Mouse (Mus musculus): ENCODE data around the gene Grm6. TPM values are rescaled to one million over a fixed set of nuclear protein-coding genes. Genes with fewer than 3 reads are reported as not detected.

Gene Grm6
- polyA plus RNA-seq (2017; shearing (Covaris generic)) = 0.14 TPM

DNA sequence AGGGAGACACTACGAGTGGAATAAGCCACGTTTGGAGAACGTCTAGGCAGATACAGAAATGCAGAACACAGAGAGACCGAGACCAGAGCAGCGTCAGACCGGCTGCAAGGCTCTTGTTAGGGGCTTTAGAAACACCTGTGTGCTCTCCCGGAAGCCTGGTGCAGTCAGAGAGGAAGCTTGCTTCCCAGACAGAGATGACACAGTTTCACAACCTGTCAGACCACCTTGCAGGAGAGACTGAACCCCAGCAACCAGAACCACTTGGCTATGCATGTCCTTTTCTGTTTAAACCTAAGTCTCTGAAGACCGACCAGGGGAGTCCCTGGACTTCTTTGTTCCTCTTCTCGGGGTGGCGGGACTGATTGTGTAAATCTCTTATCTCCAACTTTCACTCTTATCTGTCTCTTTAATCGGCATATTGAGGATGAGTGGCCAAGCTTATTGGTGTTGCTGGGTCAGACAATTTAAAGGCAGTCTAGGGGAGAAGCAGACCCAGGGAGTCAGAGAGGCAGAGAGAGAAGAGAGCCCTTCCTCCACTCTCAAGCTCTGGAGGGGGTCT is at the start of gene Grm6:
Gene Grm6, plus strand, starts transcription at position 509 of the 559 bp plus-strand sequence.

DNA sequence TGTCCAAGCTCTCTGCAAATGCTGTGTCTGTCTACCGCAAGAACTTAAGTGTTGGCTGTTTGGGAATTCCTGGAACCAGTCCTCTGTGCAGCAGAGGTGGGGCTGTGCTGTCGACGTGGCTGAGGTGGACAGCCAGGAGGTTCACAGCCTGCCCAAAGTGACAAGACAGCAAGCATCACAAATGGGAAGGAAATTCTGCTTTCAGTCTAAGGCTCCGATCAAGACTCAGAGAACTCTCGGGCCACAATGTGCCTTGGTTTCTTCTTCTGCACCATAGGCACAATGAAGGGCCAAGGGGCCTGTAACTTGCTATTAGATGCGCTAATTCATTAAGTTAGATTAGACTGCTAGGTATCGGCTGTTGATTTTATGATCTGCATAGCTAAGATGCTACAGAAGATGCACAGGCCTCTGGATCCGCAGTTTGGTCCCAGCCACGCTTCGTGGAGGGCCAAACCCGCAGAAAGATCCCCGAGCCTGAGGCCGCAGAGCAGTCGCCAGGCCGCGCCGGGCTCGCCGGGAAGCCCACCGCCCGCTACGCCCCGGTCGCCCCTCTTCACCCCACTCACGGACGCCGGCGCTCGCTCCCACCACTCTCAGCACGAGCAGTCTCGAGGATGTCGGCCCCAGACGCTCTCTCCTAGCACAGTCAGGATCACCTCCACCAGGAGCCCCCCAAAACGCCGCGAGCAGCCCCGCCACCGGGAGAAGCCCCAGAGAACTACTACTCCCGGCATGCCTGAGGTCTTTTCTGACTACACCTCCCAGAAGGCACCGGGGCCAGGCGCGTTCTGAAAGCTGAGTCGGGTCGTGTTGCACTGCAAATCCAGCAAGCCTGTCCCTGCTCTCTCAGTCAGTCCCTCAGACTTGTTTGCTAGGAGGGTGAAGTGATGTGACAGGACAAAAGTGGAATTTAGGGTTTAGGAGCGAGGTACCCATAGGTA is 23.2 kb upstream of the Grm6 start, which contains the start of gene Zfp354c:
Gene Zfp354c, minus strand, starts transcription at position 715 of the 944 bp plus-strand sequence.

DNA sequence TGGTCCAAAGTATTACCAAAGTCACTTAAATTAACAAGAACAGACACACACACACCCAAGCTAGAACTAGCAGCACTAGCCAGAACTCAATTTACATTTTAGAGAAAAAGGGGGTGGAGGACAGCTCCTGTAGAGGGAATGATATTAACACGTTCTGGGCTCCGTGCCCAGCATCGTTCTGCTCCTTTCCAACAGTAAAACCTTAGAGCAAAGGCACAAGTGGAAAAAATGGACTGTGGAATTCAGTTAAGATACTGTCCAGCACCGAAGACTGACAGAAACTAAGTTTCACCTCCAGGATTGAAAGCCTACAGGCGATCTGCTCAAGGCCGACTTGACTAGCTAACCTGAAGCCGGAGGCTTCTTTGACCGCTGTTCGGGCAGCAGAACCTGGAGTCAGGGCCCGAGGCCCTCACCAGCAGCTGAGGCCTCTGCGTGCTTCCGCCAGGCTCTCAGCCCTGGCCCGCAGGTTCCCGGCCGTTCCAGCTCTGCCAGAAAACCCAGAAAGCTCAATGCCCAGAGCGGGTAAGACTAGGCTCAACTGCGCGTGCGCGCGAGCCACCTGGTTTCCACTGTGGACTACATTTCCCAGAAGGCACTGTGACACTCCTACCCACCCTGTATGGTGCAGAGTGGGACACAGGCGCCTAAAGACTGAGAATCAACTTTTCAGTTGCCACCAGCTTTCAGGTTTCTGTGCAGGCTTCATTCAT is 9.3 kb upstream of the Grm6 start, which contains the start of gene Zfp879:
Gene Zfp879, minus strand, starts transcription at position 530 of the 713 bp plus-strand sequence.

DNA sequence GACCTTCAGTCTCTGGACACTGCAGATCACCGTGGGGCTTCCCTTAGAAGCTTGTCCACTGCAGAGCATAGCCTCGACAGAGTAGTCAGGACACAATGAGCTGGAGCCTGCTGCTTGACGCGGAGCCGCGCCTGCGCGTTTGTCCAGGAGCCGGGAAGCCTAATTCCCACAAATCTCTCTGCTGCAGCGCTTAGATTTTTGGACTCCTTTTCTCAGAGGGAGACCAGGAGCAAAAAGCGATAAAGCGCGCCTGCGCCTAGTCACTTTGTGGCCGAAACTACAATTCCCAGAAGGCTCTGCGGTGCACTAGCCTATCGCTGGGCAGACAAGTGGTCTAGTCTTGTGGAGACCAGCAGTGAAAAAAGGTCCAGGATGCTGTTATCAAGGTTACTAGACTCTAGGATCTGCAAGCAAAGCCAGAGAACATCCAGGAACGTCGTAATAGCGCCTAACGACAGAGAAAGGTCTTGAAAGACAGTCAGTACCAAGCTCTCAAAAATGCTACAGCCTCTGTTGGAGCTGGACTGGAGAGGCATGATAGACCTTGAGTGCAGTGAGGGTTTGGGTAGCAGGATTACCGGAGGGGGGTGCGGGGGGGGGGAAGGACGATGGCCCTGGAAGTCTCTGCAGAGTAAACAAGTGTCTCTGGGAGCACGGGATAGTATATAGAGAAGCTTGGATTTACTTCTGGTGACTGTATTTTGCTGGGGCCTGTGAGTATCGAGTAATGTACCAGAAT is 37.1 kb downstream of the Grm6 start, which contains the start of gene Zfp454:
Gene Zfp454, minus strand, starts transcription at position 262 of the 739 bp plus-strand sequence.

Other genes starting within 250 kb of the Grm6 start
- not detected for gene Adamts2, start 248.6 kb upstream of the Grm6 start, polyA plus RNA-seq (2017; shearing (Covaris generic))
- gene Zfp354c, start 23.0 kb upstream of the Grm6 start, polyA plus RNA-seq (2017; shearing (Covaris generic)) = 5.2 TPM
- gene Zfp879, start 9.1 kb upstream of the Grm6 start, polyA plus RNA-seq (2017; shearing (Covaris generic)) = not detected
- not detected for gene Zfp454, start 37.0 kb downstream of the Grm6 start, polyA plus RNA-seq (2017; shearing (Covaris generic))
- gene Zfp2, start 65.5 kb downstream of the Grm6 start, polyA plus RNA-seq (2017; shearing (Covaris generic)) = 2.6 TPM
- not detected for gene Zfp354b, start 80.9 kb downstream of the Grm6 start, polyA plus RNA-seq (2017; shearing (Covaris generic))
- not detected for gene 4933414I15Rik, start 93.1 kb downstream of the Grm6 start, polyA plus RNA-seq (2017; shearing (Covaris generic))
- gene Prop1, start 103.1 kb downstream of the Grm6 start, polyA plus RNA-seq (2017; shearing (Covaris generic)) = not detected
- not detected for gene Olfr1378, start 115.8 kb downstream of the Grm6 start, polyA plus RNA-seq (2017; shearing (Covaris generic))
- gene Olfr1377, start 131.3 kb downstream of the Grm6 start, polyA plus RNA-seq (2017; shearing (Covaris generic)) = not detected
- gene Olfr51, start 152.9 kb downstream of the Grm6 start, polyA plus RNA-seq (2017; shearing (Covaris generic)) = not detected
- not detected for gene Olfr54, start 163.6 kb downstream of the Grm6 start, polyA plus RNA-seq (2017; shearing (Covaris generic))
- not detected for gene Olfr1375, start 197.4 kb downstream of the Grm6 start, polyA plus RNA-seq (2017; shearing (Covaris generic))
- gene Zfp354a, start 208.6 kb downstream of the Grm6 start, polyA plus RNA-seq (2017; shearing (Covaris generic)) = not detected

Measured in CD4-positive, CD25-positive, alpha-beta regulatory T cell, adult 9 weeks (primary cell).